Mouse (Mus musculus) midbrain, embryonic 12.5 days (tissue): ENCODE data around the gene Dlg2. TPM values are rescaled to one million over a fixed set of nuclear protein-coding genes. Genes with fewer than 3 reads are reported as not detected.
A peak's percentile ranks its signal among the peaks of the same experiment; 100 is the strongest.

ENCODE experiments used
- ATAC-seq: fragments of 200-750 bp; cut with Nextera tagmentation; 2 replicates; pipeline ENCODE4 v1.8.0; 2017; ENCODE audit warnings: low read depth, moderate TSS enrichment, moderate library complexity; ENCODE audit not compliant: low FRiP score
- H3K27ac ChIP-seq: fragments of 300-500 bp; sonication (generic); replicated peaks from 2 replicates; pipeline ENCODE4 v1.5.1; 2016; ENCODE audit warnings: mild to moderate bottlenecking
- H3K27me3 ChIP-seq: fragments of 300-500 bp; sonication (generic); 2 replicates; pipeline ENCODE4 v1.6.1; 2016; ENCODE audit warnings: mild to moderate bottlenecking
- H3K36me3 ChIP-seq: fragments of 300-500 bp; sonication (generic); 2 replicates; pipeline ENCODE4 v1.6.1; 2016
- H3K4me1 ChIP-seq: fragments of 300-500 bp; sonication (generic); 2 replicates; pipeline ENCODE4 v1.6.1; 2016
- H3K4me2 ChIP-seq: fragments of 300-500 bp; sonication (generic); replicated peaks from 2 replicates; pipeline ENCODE4 v1.6.1; 2016; ENCODE audit warnings: mild to moderate bottlenecking, moderate library complexity
- H3K4me3 ChIP-seq: fragments of 300-500 bp; sonication (generic); 2 replicates; pipeline ENCODE4 v1.5.1; 2016; ENCODE audit warnings: mild to moderate bottlenecking
- H3K9ac ChIP-seq: fragments of 300-500 bp; sonication (generic); replicated peaks from 2 replicates; pipeline ENCODE4 v1.6.1; 2016; ENCODE audit warnings: mild to moderate bottlenecking, moderate library complexity
- H3K9me3 ChIP-seq: fragments of 300-500 bp; sonication (generic); 2 replicates; pipeline ENCODE4 v1.6.1; 2016; ENCODE audit warnings: mild to moderate bottlenecking
- WGBS: fragments of 180-500 bp; shearing (Covaris S2); methylation state at CpG from one replicate; pipeline ENCODE4 v1.1.7; 2016; 5-methylcytosine and 5-hydroxymethylcytosine counted together
- polyA plus RNA-seq: library from polyadenylated mRNA; unstranded; fragments of >200 nt; fragmentation: Nextera tagmentation; extraction: Ambion mirVana; gene quantifications from 2 replicates; pipeline ENCODE4 v1.2.1, GENCODE M21; 2016

Dlg2 gene
- polyA plus RNA-seq, 1 experiment from 2014 or later, result 4.2 TPM

- H3K36me3 ChIP-seq, result no peaks in the 10 kb centered on the region
- 66% methylated on average over 3 of the region's 3 CpGs for WGBS
- no peaks in the 10 kb centered on the region for H3K4me1 ChIP-seq
- no peak overlapping the region for H3K9ac ChIP-seq
- H3K27me3 ChIP-seq, result no peaks in the 10 kb centered on the region
- ATAC-seq, result no peak
- no peaks in the 10 kb centered on the region for H3K9me3 ChIP-seq
- no peak overlapping the region for H3K27ac ChIP-seq
- no peak overlapping the region for H3K4me2 ChIP-seq
- H3K4me3 ChIP-seq, result no peak overlapping the region
These were observed 1649.4 kb downstream of the Dlg2 start for GRCm38 (mm10) chr7:92125886-92126285.

GRCm38 (mm10) chr7:92134301-92134700 is 1657.8 kb downstream of the Dlg2 start:
- H3K4me3 ChIP-seq, result no peak overlapping the region
- no peak for ATAC-seq
- no peaks in the 10 kb centered on the region for H3K9me3 ChIP-seq
- no peak overlapping the region for H3K4me2 ChIP-seq
- no peaks in the 10 kb centered on the region for H3K27me3 ChIP-seq
- WGBS, result 97% methylated on average over 3 of the region's 3 CpGs
- H3K9ac ChIP-seq, result no peak overlapping the region
- no peak overlapping the region for H3K27ac ChIP-seq
- H3K4me1 ChIP-seq, result no peaks in the 10 kb centered on the region
- no peaks in the 10 kb centered on the region for H3K36me3 ChIP-seq

DNA sequence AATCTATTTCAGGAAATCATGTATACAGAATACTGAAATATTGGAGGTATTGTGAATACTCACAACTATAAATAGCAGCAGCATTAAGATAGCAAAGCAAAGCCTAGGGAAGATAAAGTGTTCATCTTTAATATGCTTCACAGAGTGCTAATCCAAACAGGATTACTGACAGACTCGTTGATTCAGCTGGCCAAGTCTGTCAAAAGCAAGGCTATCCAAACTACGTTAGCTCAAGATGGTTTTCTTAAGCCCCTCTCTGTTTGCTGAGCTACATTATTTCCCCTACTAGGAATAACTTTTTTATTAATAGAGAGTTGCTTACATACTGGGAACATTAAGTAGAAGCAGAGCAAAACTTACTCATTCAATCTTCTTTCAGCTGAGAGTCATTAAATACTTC is 1659.2 kb downstream of the Dlg2 start:
- Histone ChIP-seq H3K4me1 (no peaks in the 10 kb centered on the region), H3K27ac (no peak overlapping the region), H3K4me2 (no peak overlapping the region), H3K36me3 (no peaks in the 10 kb centered on the region), H3K9ac (no peak overlapping the region), H3K27me3 (no peaks in the 10 kb centered on the region), H3K9me3 (no peaks in the 10 kb centered on the region), H3K4me3 (no peak overlapping the region)
- no peak for ATAC-seq
- WGBS, result 25% methylated on average over 2 of the region's 2 CpGs

GRCm38 (mm10) chr7:92140051-92140817 is 1663.8 kb downstream of the Dlg2 start:
- Histone ChIP-seq H3K4me1 (no peaks in the 10 kb centered on the region), H3K9me3 (no peaks in the 10 kb centered on the region), H3K36me3 (no peaks in the 10 kb centered on the region), H3K27ac (no peak overlapping the region), H3K27me3 (no peaks in the 10 kb centered on the region), H3K4me2 (no peak overlapping the region), H3K9ac (no peak overlapping the region), H3K4me3 (no peak overlapping the region)
- ATAC-seq, result no peak
- 80% methylated on average over 9 of the region's 9 CpGs for WGBS

DNA sequence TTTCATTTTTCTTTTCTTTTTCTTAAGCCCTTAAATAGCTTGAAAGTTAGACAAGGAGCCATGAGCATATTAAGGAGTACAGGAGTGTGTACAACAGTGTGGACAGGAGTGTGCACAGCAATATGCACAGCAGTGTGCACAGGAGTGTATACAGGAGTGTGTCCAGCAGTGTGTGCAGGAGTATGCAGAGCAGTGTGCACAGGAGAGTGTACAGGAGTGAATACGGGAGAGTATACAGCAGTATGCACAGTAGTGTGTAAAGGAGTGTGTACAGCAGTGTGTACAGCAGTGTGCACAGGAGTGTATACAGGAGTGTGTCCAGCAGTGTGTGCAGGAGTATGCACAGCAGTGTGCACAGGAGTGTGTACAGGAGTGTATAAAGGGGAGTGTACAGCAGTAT is 1671.0 kb downstream of the Dlg2 start:
- H3K4me3 ChIP-seq, result no peak overlapping the region
- ATAC-seq, result peak; percentile 49; the same call in 1 of the 2 replicates
- no peaks in the 10 kb centered on the region for H3K27me3 ChIP-seq
- H3K36me3 ChIP-seq, result no peaks in the 10 kb centered on the region
- no peak overlapping the region for H3K4me2 ChIP-seq
- H3K27ac ChIP-seq, result no peak overlapping the region
- WGBS, result 91% methylated on average over 1 of the region's 1 CpGs
- H3K9me3 ChIP-seq, result no peaks in the 10 kb centered on the region
- no peak overlapping the region for H3K9ac ChIP-seq
- H3K4me1 ChIP-seq, result no peaks in the 10 kb centered on the region

DNA sequence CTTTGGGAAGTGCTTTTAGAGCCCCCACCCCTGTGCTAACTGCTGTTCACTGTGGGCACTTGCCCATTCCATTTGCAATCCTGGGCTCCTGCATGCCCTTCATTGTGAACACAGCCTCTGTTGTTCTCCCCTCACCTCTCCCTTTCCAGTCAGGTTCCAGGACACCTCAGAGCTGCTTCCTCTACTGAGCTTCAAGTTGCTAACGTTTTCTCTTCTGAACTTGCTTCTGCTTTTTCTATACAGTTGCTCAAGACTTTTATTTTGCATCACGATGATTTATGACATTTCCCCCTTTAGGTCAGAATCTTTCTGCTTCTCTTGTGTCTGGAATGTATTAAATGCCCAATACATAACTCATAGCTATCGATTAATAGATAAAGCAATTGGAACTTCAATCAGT is 1674.3 kb downstream of the Dlg2 start:
- ATAC-seq, result no peak
- H3K9me3 ChIP-seq, result no peaks in the 10 kb centered on the region
- H3K4me2 ChIP-seq, result no peak overlapping the region
- H3K4me3 ChIP-seq, result no peak overlapping the region
- no peaks in the 10 kb centered on the region for H3K36me3 ChIP-seq
- no peaks in the 10 kb centered on the region for H3K27me3 ChIP-seq
- no peak overlapping the region for H3K27ac ChIP-seq
- no peaks in the 10 kb centered on the region for H3K4me1 ChIP-seq
- WGBS, result 79% methylated on average over 3 of the region's 3 CpGs
- no peak overlapping the region for H3K9ac ChIP-seq

DNA sequence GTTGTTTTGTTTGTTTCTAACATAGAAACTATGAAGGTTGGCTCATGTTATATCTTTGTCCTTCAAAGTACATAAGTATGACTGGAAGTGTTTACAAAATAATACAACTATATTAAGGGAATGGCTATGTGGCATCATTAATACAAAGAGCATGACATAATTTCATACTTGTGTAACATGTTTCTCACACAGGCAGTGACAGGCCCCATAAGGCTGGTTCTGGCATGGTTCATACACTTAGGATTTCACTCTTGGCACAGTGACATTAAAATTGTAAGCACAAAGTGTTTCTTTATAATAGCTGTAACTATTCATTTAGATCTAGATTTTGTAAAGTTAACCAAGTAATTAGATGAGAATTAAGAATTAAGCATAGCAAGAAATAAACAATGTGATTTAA is 1678.1 kb downstream of the Dlg2 start:
- H3K4me1 ChIP-seq, result no peaks in the 10 kb centered on the region
- ATAC-seq, result no peak
- no peak overlapping the region for H3K9ac ChIP-seq
- no peaks in the 10 kb centered on the region for H3K9me3 ChIP-seq
- H3K4me3 ChIP-seq, result no peak overlapping the region
- no peak overlapping the region for H3K27ac ChIP-seq
- no peaks in the 10 kb centered on the region for H3K27me3 ChIP-seq
- H3K36me3 ChIP-seq, result no peaks in the 10 kb centered on the region
- H3K4me2 ChIP-seq, result no peak overlapping the region

DNA sequence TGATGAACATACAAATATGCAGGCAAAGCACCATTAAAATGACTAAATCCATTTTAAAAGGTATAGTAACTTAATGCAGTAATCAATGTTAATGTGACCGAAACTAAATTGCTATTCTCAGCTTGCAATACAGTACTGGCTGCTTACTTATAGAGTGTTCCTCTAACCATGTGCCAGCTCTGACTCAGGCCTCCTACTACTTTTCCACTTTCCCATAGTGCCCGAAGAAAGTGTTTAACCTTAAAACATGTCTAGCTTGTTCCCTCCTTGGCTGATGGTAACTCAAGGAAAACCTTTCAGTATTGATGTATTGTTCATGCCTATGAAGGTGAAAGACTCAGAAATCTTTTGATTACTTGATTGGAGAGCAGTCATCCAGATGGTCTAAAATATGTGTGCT is 1686.7 kb downstream of the Dlg2 start:
- ATAC-seq, result no peak
- Histone ChIP-seq H3K9me3 (no peaks in the 10 kb centered on the region), H3K27me3 (no peaks in the 10 kb centered on the region), H3K27ac (no peak overlapping the region), H3K4me1 (no peaks in the 10 kb centered on the region), H3K4me3 (no peak overlapping the region), H3K9ac (no peak overlapping the region), H3K36me3 (no peaks in the 10 kb centered on the region), H3K4me2 (no peak overlapping the region)
- WGBS, result 98% methylated on average over 2 of the region's 2 CpGs

GRCm38 (mm10) chr7:92164316-92164715 is 1687.8 kb downstream of the Dlg2 start:
- Histone ChIP-seq H3K9ac (no peak overlapping the region), H3K4me1 (no peaks in the 10 kb centered on the region), H3K9me3 (no peaks in the 10 kb centered on the region), H3K27me3 (no peaks in the 10 kb centered on the region), H3K4me2 (no peak overlapping the region), H3K27ac (no peak overlapping the region), H3K36me3 (no peaks in the 10 kb centered on the region), H3K4me3 (no peak overlapping the region)
- no peak for ATAC-seq
- 72% methylated on average over 2 of the region's 2 CpGs for WGBS

- no peak for ATAC-seq
- no peak overlapping the region for H3K4me3 ChIP-seq
- WGBS, result 89% methylated on average over 6 of the region's 6 CpGs
- H3K27ac ChIP-seq, result no peak overlapping the region
- H3K9ac ChIP-seq, result no peak overlapping the region
- H3K4me1 ChIP-seq, result no peaks in the 10 kb centered on the region
- no peaks in the 10 kb centered on the region for H3K36me3 ChIP-seq
- H3K4me2 ChIP-seq, result no peak overlapping the region
- H3K9me3 ChIP-seq, result no peaks in the 10 kb centered on the region
- no peaks in the 10 kb centered on the region for H3K27me3 ChIP-seq
These were observed 1688.5 kb downstream of the Dlg2 start for GRCm38 (mm10) chr7:92164875-92165518.

GRCm38 (mm10) chr7:92180029-92180428 is 1703.6 kb downstream of the Dlg2 start:
- Histone ChIP-seq H3K9ac (no peak overlapping the region), H3K27ac (no peak overlapping the region), H3K4me3 (peak overlapping the region; percentile 38; the same call in 1 of the 2 replicates), H3K4me2 (peak overlapping the region; percentile 58), H3K27me3 (peaks cover 27% of the 10 kb centered on the region), H3K4me1 (peaks cover 22% of the 10 kb centered on the region), H3K9me3 (no peaks in the 10 kb centered on the region), H3K36me3 (no peaks in the 10 kb centered on the region)
- ATAC-seq, result no peak
- 44% methylated on average over 5 of the region's 5 CpGs for WGBS

DNA sequence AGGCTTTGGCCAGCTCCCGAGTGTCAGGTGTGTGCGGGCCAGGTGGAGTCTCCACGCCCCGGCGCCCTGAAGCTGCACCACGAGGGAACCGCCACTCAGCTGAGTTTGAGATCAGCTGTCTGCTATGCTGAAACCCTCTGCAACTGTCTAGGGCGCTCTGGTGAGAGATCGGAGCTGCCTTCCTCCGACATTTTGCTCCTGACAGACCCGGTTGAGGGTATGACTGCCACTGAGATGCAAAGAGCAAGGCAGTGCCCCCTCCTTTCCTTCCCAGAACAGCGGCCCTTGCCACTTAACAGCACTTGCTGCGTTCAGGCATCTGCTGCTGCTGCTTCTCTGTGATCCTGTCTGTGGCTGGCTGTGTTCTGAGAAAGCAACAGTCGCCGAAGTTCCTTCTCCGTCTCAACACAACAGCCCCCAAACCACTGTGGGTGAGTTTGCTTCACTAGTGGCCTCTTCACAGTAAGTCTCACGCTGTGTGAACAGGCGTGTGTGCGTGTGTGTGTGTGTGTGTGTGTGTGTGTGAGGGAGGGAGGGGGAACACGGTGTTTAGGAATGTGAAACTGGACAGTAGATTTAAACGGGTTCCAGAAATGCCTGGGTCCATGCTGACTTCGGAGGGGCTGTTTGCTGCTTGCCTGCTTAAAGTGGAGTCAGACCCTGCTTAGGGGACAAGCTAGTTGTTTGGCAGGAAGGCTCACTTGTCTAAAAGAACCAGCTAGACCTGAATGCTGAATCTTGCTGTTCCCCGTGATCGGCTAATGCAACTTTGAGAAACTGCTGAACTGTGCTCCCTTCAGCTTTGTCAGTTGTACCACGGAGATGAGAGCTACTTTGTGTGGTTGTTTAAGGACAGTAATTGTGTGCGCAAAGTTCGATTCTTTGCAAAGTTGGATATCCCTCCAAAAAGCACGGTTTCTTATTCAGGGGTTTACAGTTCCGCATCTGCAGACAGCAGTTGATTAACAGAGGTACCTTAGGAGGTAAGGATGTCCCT is 1704.4 kb downstream of the Dlg2 start:
- Histone ChIP-seq H3K27me3 (peaks cover 27% of the 10 kb centered on the region), H3K4me2 (peak overlapping the region; percentile 58), H3K27ac (no peak overlapping the region), H3K4me3 (peak overlapping the region; percentile 38), H3K9ac (peak overlapping the region; percentile 58), H3K9me3 (no peaks in the 10 kb centered on the region), H3K4me1 (peaks cover 22% of the 10 kb centered on the region), H3K36me3 (no peaks in the 10 kb centered on the region)
- ATAC-seq, result peak; percentile 53
- WGBS, result 18% methylated on average over 29 of the region's 29 CpGs
